Mouse (Mus musculus) limb, embryonic 14.5 days (tissue): ENCODE data around the gene Itm2c. TPM values are rescaled to one million over a fixed set of nuclear protein-coding genes. Genes with fewer than 3 reads are reported as not detected.
A peak's percentile ranks its signal among the peaks of the same experiment; 100 is the strongest.

Experiments
- ATAC-seq: fragments of 200-750 bp; cut with Nextera tagmentation; 2 replicates; pipeline ENCODE4 v1.8.0; 2017; ENCODE audit warnings: low read depth, moderate number of reproducible peaks, moderate TSS enrichment; ENCODE audit not compliant: low FRiP score
- DNase-seq: peaks from one replicate; pipeline ENCODE4 v3.0.0-alpha.2; 2015; ENCODE audit warnings: low spot score
- H3K27ac ChIP-seq: fragments of 300-500 bp; sonication (generic); replicated peaks from 2 replicates; pipeline ENCODE4 v1.5.1; 2014; ENCODE audit warnings: low read depth, mild to moderate bottlenecking, low read length, moderate library complexity, mixed read lengths
- H3K27me3 ChIP-seq: fragments of 300-500 bp; sonication (generic); 2 replicates; pipeline ENCODE4 v1.6.1; 2014; ENCODE audit warnings: low read length, mixed read lengths; ENCODE audit not compliant: control insufficient read depth, insufficient read depth
- H3K36me3 ChIP-seq: fragments of 300-500 bp; sonication (generic); 2 replicates; pipeline ENCODE4 v1.6.1; 2014; ENCODE audit warnings: mild to moderate bottlenecking, low read length, moderate library complexity, mixed read lengths; ENCODE audit not compliant: control insufficient read depth, insufficient read depth
- H3K4me1 ChIP-seq: fragments of 300-500 bp; sonication (generic); 2 replicates; pipeline ENCODE4 v1.6.1; 2014; ENCODE audit warnings: antibody characterized with exemption, low read length, mixed read lengths; ENCODE audit not compliant: control insufficient read depth, insufficient read depth
- H3K4me2 ChIP-seq: fragments of 300-500 bp; sonication (generic); replicated peaks from 2 replicates; pipeline ENCODE4 v1.6.1; 2014; ENCODE audit warnings: low read depth, mild to moderate bottlenecking, low read length, moderate library complexity; ENCODE audit not compliant: severe bottlenecking
- H3K4me3 ChIP-seq: fragments of 300-500 bp; sonication (generic); replicated peaks from 2 replicates; pipeline ENCODE4 v1.5.1; 2014; ENCODE audit warnings: low read length
- H3K9ac ChIP-seq: fragments of 300-500 bp; sonication (generic); 2 replicates; pipeline ENCODE4 v1.6.1; 2014; ENCODE audit warnings: mild to moderate bottlenecking, low read depth, low read length, moderate library complexity; ENCODE audit not compliant: severe bottlenecking
- H3K9me3 ChIP-seq: fragments of 300-500 bp; sonication (generic); 2 replicates; pipeline ENCODE4 v1.6.1; 2016; ENCODE audit warnings: low read length; ENCODE audit not compliant: control insufficient read depth
- POLR2A ChIP-seq: fragments of 200-500 bp; IDR thresholded peaks from 2 replicates; pipeline ENCODE4 v1.8.0; 2012; ENCODE audit warnings: inconsistent platforms, mild to moderate bottlenecking, moderate library complexity, borderline replicate concordance; ENCODE audit not compliant: insufficient read depth, insufficient read length; ENCODE audit errors: extremely low read depth
- WGBS: fragments of 180-500 bp; shearing (Covaris S2); extraction: QIAGEN DNeasy Blood & Tissue Kit; methylation state at CpG from one replicate; pipeline ENCODE4 v1.1.7; 2014; 5-methylcytosine and 5-hydroxymethylcytosine counted together
- polyA plus RNA-seq, 2 experiments: library from polyadenylated mRNA; depleted of rRNA in 1 of 2; stranded (reverse) in 1 of 2; unstranded in 1 of 2; fragments of >200 nt; fragmentation: Nextera tagmentation in 1 of 2; extraction: Ambion mirVana in 1 of 2; gene quantifications; 2 replicates each; pipeline versions ENCODE4 v1.2.1 to v1.2.3; 2012 to 2014

Itm2c gene
- polyA plus RNA-seq, 2 experiments: 181 to 213 TPM

- Histone ChIP-seq H3K4me2 (no peak overlapping the region), H3K9me3 (no peaks in the 10 kb centered on the region), H3K4me1 (peaks cover 66% of the 10 kb centered on the region), H3K4me3 (no peak overlapping the region), H3K27ac (no peak overlapping the region), H3K27me3 (no peaks in the 10 kb centered on the region), H3K9ac (no peak overlapping the region), H3K36me3 (peaks cover 18% of the 10 kb centered on the region)
- WGBS: 48% methylated on average over 12 of the region's 12 CpGs
- DNase-seq: no peak
- no peak for TF ChIP-seq POLR2A
- ATAC-seq: no peak
Measured at GRCm38 (mm10) chr1:85898761-85899387, 4.8 kb downstream of the Itm2c start.

- Histone ChIP-seq H3K4me2 (no peak overlapping the region), H3K36me3 (peaks cover 23% of the 10 kb centered on the region), H3K9ac (no peak overlapping the region), H3K9me3 (no peaks in the 10 kb centered on the region), H3K27ac (no peak overlapping the region), H3K27me3 (no peaks in the 10 kb centered on the region), H3K4me1 (peaks cover 65% of the 10 kb centered on the region), H3K4me3 (no peak overlapping the region)
- no peak for TF ChIP-seq POLR2A
- ATAC-seq (no peak), DNase-seq (no peak)
Measured at GRCm38 (mm10) chr1:85899388-85899761, 5.3 kb downstream of the Itm2c start.

- ATAC-seq (no peak), DNase-seq (no peak)
- Histone ChIP-seq H3K36me3 (peaks cover 36% of the 10 kb centered on the region), H3K9ac (no peak overlapping the region), H3K27me3 (no peaks in the 10 kb centered on the region), H3K4me2 (0 out of 2 replicates have a peak overlapping the region, but pooled peaks have one; percentile 0), H3K4me3 (no peak overlapping the region), H3K4me1 (peaks cover 63% of the 10 kb centered on the region), H3K27ac (peak overlapping the region; percentile 55; the same call in 1 of the 2 replicates), H3K9me3 (no peaks in the 10 kb centered on the region)
- TF ChIP-seq POLR2A: no peak
- WGBS: 58% methylated on average over 7 of the region's 7 CpGs
Measured at GRCm38 (mm10) chr1:85900521-85901333, 6.6 kb downstream of the Itm2c start.

DNA sequence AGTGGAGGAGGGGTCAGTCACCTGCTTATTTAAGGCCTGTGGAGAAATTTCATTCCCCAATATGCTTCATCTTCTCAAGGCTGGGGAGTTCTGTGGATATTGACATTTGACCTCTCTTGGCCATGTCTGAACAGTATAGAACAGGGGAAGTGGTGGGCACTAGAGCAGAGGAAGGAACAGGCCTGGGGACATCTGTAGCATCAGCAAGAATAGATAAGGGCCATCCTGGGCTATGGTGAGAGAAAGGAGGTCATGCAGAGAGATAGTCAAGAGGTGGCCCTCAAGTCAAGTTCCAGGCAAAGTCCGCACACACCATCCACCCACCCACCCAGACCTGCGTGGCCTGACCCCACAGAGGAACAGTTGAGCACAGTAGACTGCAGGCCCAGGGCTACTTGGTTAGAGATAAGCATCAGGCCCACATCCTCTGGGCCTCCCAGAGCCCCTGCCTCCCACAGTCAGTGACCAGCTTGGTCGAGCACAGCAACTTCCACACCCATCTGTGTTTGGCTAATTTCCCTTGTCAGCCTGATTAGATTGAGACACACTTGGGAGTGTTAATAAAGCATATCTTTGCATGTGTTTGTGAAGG, 7.5 kb downstream of the Itm2c start:
- no peak overlapping the region for H3K4me2 ChIP-seq
- peaks cover 45% of the 10 kb centered on the region for H3K36me3 ChIP-seq

DNA sequence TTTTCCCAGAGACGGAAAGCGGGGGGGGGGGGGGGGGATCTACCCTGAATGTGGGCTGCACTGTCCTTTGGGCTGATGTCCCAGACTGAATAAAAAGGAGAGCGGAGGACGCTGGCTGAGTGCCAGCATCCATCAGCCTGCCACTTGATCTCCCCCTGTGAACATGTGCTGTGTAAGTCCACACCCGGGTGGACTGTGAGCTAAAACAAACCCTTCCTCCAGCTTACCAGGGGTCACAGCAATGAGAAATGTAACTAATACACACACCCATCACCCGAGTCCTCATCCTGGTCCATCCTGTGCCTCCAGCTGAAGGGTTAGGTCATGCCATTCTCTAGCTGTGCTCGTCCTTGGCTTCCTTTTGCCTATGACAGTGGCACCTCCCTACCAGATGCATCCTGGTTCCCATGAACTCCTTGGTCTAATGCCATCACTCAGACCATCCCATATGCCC, 8.1 kb downstream of the Itm2c start:
- 38% methylated on average over 5 of the region's 7 CpGs for WGBS

More for the DNA sequence above, 7.5 kb downstream of the Itm2c start:
- Histone ChIP-seq H3K4me3 (no peak overlapping the region), H3K27ac (0 out of 2 replicates have a peak overlapping the region, but pooled peaks have one; percentile 38), H3K27me3 (no peaks in the 10 kb centered on the region), H3K9ac (no peak overlapping the region), H3K9me3 (no peaks in the 10 kb centered on the region), H3K4me1 (peaks cover 54% of the 10 kb centered on the region)
- WGBS: 68% methylated on average over 3 of the region's 3 CpGs
- DNase-seq: no peak
- no peak for TF ChIP-seq POLR2A
- no peak for ATAC-seq

More for the DNA sequence above, 8.1 kb downstream of the Itm2c start:
- TF ChIP-seq POLR2A: no peak
- H3K4me2 ChIP-seq: no peak overlapping the region
- DNase-seq (peak; percentile 71), ATAC-seq (peak; percentile 28; the same call in 1 of the 2 replicates)
- no peaks in the 10 kb centered on the region for H3K9me3 ChIP-seq
- H3K36me3 ChIP-seq: peaks cover 50% of the 10 kb centered on the region
- H3K9ac ChIP-seq: no peak overlapping the region
- H3K27ac ChIP-seq: no peak overlapping the region
- H3K4me3 ChIP-seq: no peak overlapping the region
- H3K4me1 ChIP-seq: peaks cover 48% of the 10 kb centered on the region
- no peaks in the 10 kb centered on the region for H3K27me3 ChIP-seq
